Mouse (Mus musculus): ENCODE measurements around the gene Gm21987. TPM values are rescaled to one million over a fixed set of nuclear protein-coding genes. Genes with fewer than 3 reads are reported as not detected.

The Gm21987 gene
- polyA plus RNA-seq, 1 experiment: not detected

GRCm38 (mm10) chr16:38347588-38347987 is 748 bp downstream of the Gm21987 start:
- TF ChIP-seq CTCF (IDR thresholded peaks at IDR 0.05; ENCODE audit: borderline replicate concordance, control insufficient read depth, extremely low read depth, insufficient read depth, low read length, poor library complexity) (no peak), POLR2A (IDR thresholded peaks at IDR 0.05; ENCODE audit: control insufficient read depth, extremely low read depth, insufficient read depth, low read length, poor library complexity) (no peak)
- Histone ChIP-seq H3K27me3 (ENCODE audit: control insufficient read depth, insufficient read depth, low read length) (no peaks in the 10 kb centered on the region), H3K4me3 (ENCODE audit: control insufficient read depth, insufficient read depth, low read length) (no peak overlapping the region), H3K4me1 (replicated peaks; ENCODE audit: control insufficient read depth, insufficient read depth, low read length) (no peaks in the 10 kb centered on the region; the same call in 1 of the 2 replicates), H3K27ac (ENCODE audit: control insufficient read depth, insufficient read depth, low read length) (no peak overlapping the region), H3K36me3 (ENCODE audit: control insufficient read depth, insufficient read depth, low read length) (peaks cover 33% of the 10 kb centered on the region)
- 62% methylated on average over 6 of the region's 6 CpGs for WGBS
- DNase-seq: no peak

GRCm38 (mm10) chr16:38348217-38348761 is 1.4 kb downstream of the Gm21987 start:
- Histone ChIP-seq H3K4me3 (ENCODE audit: control insufficient read depth, insufficient read depth, low read length) (no peak overlapping the region), H3K4me1 (replicated peaks; ENCODE audit: control insufficient read depth, insufficient read depth, low read length) (no peaks in the 10 kb centered on the region; the same call in 1 of the 2 replicates)
- TF ChIP-seq CTCF (IDR thresholded peaks at IDR 0.05; ENCODE audit: borderline replicate concordance, control insufficient read depth, extremely low read depth, insufficient read depth, low read length, poor library complexity) (no peak), POLR2A (IDR thresholded peaks at IDR 0.05; ENCODE audit: control insufficient read depth, extremely low read depth, insufficient read depth, low read length, poor library complexity) (no peak)

GRCm38 (mm10) chr16:38349881-38350280 is 3.0 kb downstream of the Gm21987 start:
- Histone ChIP-seq H3K4me3 (ENCODE audit: control insufficient read depth, insufficient read depth, low read length) (no peak overlapping the region), H3K4me1 (replicated peaks; ENCODE audit: control insufficient read depth, insufficient read depth, low read length) (no peaks in the 10 kb centered on the region; the same call in 1 of the 2 replicates), H3K36me3 (ENCODE audit: control insufficient read depth, insufficient read depth, low read length) (peaks cover 36% of the 10 kb centered on the region), H3K27ac (ENCODE audit: control insufficient read depth, insufficient read depth, low read length) (no peak overlapping the region), H3K27me3 (ENCODE audit: control insufficient read depth, insufficient read depth, low read length) (no peaks in the 10 kb centered on the region)
- no peak for TF ChIP-seq POLR2A (IDR thresholded peaks at IDR 0.05; ENCODE audit: control insufficient read depth, extremely low read depth, insufficient read depth, low read length, poor library complexity)
- no peak for TF ChIP-seq CTCF (IDR thresholded peaks at IDR 0.05; ENCODE audit: borderline replicate concordance, control insufficient read depth, extremely low read depth, insufficient read depth, low read length, poor library complexity)
- 83% methylated on average over 2 of the region's 2 CpGs for WGBS
- no peak for DNase-seq

More at GRCm38 (mm10) chr16:38348217-38348761, 1.4 kb downstream of the Gm21987 start:
- H3K36me3 ChIP-seq (ENCODE audit: control insufficient read depth, insufficient read depth, low read length): peaks cover 36% of the 10 kb centered on the region
- DNase-seq: no peak
- H3K27ac ChIP-seq (ENCODE audit: control insufficient read depth, insufficient read depth, low read length): no peak overlapping the region
- WGBS: 82% methylated on average over 9 of the region's 9 CpGs
- H3K27me3 ChIP-seq (ENCODE audit: control insufficient read depth, insufficient read depth, low read length): no peaks in the 10 kb centered on the region

- 97% methylated on average over 7 of the region's 7 CpGs for WGBS
- no peak overlapping the region for H3K4me3 ChIP-seq (ENCODE audit: control insufficient read depth, insufficient read depth, low read length)
- H3K27ac ChIP-seq (ENCODE audit: control insufficient read depth, insufficient read depth, low read length): no peak overlapping the region
- DNase-seq: no peak
- H3K36me3 ChIP-seq (ENCODE audit: control insufficient read depth, insufficient read depth, low read length): peaks cover 36% of the 10 kb centered on the region
- H3K4me1 ChIP-seq (replicated peaks; ENCODE audit: control insufficient read depth, insufficient read depth, low read length): no peaks in the 10 kb centered on the region; the same call in 1 of the 2 replicates
- H3K27me3 ChIP-seq (ENCODE audit: control insufficient read depth, insufficient read depth, low read length): no peaks in the 10 kb centered on the region
- no peak for TF ChIP-seq CTCF (IDR thresholded peaks at IDR 0.05; ENCODE audit: borderline replicate concordance, control insufficient read depth, extremely low read depth, insufficient read depth, low read length, poor library complexity)
- TF ChIP-seq POLR2A (IDR thresholded peaks at IDR 0.05; ENCODE audit: control insufficient read depth, extremely low read depth, insufficient read depth, low read length, poor library complexity): no peak
Measured at GRCm38 (mm10) chr16:38350361-38350855, 3.6 kb downstream of the Gm21987 start.

- no peak for DNase-seq
- no peak overlapping the region for H3K4me3 ChIP-seq (ENCODE audit: control insufficient read depth, insufficient read depth, low read length)
- no peaks in the 10 kb centered on the region; the same call in 1 of the 2 replicates for H3K4me1 ChIP-seq (replicated peaks; ENCODE audit: control insufficient read depth, insufficient read depth, low read length)
- 87% methylated on average over 6 of the region's 6 CpGs for WGBS
- TF ChIP-seq POLR2A (IDR thresholded peaks at IDR 0.05; ENCODE audit: control insufficient read depth, extremely low read depth, insufficient read depth, low read length, poor library complexity) (no peak), CTCF (IDR thresholded peaks at IDR 0.05; ENCODE audit: borderline replicate concordance, control insufficient read depth, extremely low read depth, insufficient read depth, low read length, poor library complexity) (no peak)
- H3K36me3 ChIP-seq (ENCODE audit: control insufficient read depth, insufficient read depth, low read length): peaks cover 36% of the 10 kb centered on the region
- no peaks in the 10 kb centered on the region for H3K27me3 ChIP-seq (ENCODE audit: control insufficient read depth, insufficient read depth, low read length)
- no peak overlapping the region for H3K27ac ChIP-seq (ENCODE audit: control insufficient read depth, insufficient read depth, low read length)
Measured at GRCm38 (mm10) chr16:38350939-38351338, 4.1 kb downstream of the Gm21987 start.

- no peak for DNase-seq
- 96% methylated on average over 7 of the region's 7 CpGs for WGBS
- Histone ChIP-seq H3K27ac (ENCODE audit: control insufficient read depth, insufficient read depth, low read length) (no peak overlapping the region), H3K36me3 (ENCODE audit: control insufficient read depth, insufficient read depth, low read length) (peaks cover 36% of the 10 kb centered on the region), H3K4me3 (ENCODE audit: control insufficient read depth, insufficient read depth, low read length) (no peak overlapping the region), H3K4me1 (replicated peaks; ENCODE audit: control insufficient read depth, insufficient read depth, low read length) (no peaks in the 10 kb centered on the region; the same call in 1 of the 2 replicates), H3K27me3 (ENCODE audit: control insufficient read depth, insufficient read depth, low read length) (no peaks in the 10 kb centered on the region)
- TF ChIP-seq CTCF (IDR thresholded peaks at IDR 0.05; ENCODE audit: borderline replicate concordance, control insufficient read depth, extremely low read depth, insufficient read depth, low read length, poor library complexity): no peak
- TF ChIP-seq POLR2A (IDR thresholded peaks at IDR 0.05; ENCODE audit: control insufficient read depth, extremely low read depth, insufficient read depth, low read length, poor library complexity): no peak
Measured at GRCm38 (mm10) chr16:38352031-38352430, 5.2 kb downstream of the Gm21987 start.
